Mouse (Mus musculus) T-cell, adult 66 days (primary cell): ENCODE measurements around the gene Ugt3a1. TPM values are rescaled to one million over a fixed set of nuclear protein-coding genes. Genes with fewer than 3 reads are reported as not detected.

Source experiments
- total RNA-seq, 2 experiments: library from RNA; stranded (reverse); gene quantifications; 3 replicates in 1 of 2; 4 replicates in 1 of 2; pipeline ENCODE4 v1.2.4; 2023

The Ugt3a1 gene
- total RNA-seq, result not detected

GRCm38 (mm10) chr15:9276838-9277295 lies at the start of gene Ugt3a1:
Gene Ugt3a1 (plus strand): TSS chr15:9276888.

GRCm38 (mm10) chr15:9335341-9335740 lies 58.7 kb downstream of the Ugt3a1 start, which contains the start of gene Ugt3a2:
Gene Ugt3a2 (plus strand): TSS chr15:9335550.

Other genes starting within 250 kb of the Ugt3a1 start
- 10 to 100 TPM; 13.7 to 22.8 TPM for gene Nadk2, start 205.6 kb upstream of the Ugt3a1 start, total RNA-seq
- 10 to 100 TPM; 11.4 to 16.0 TPM for gene Lmbrd2, start 136.3 kb upstream of the Ugt3a1 start, total RNA-seq
- gene Skp2, start 121.5 kb upstream of the Ugt3a1 start, total RNA-seq, result 1 to 10 TPM; 3.8 to 4.5 TPM
- gene Ugt3a2, start 58.7 kb downstream of the Ugt3a1 start, total RNA-seq, result not detected
- gene Capsl, start 159.1 kb downstream of the Ugt3a1 start, total RNA-seq, result not detected